Mouse (Mus musculus) kidney, embryonic 14.5 days (tissue): ENCODE measurements around the gene Ywhag. TPM values are rescaled to one million over a fixed set of nuclear protein-coding genes. Genes with fewer than 3 reads are reported as not detected.
A peak's percentile ranks its signal among the peaks of the same experiment; 100 is the strongest.

Experiments used
- ATAC-seq: fragments of 200-750 bp; cut with Nextera tagmentation; 2 replicates; pipeline ENCODE4 v1.8.0; 2017; ENCODE audit warnings: moderate number of reproducible peaks, mild to moderate bottlenecking, moderate TSS enrichment, moderate library complexity; ENCODE audit not compliant: low FRiP score, low TSS enrichment
- H3K27ac ChIP-seq: fragments of 300-500 bp; sonication (generic); 2 replicates; pipeline ENCODE4 v1.5.1; 2014; ENCODE audit warnings: low read depth, mild to moderate bottlenecking, low read length, moderate library complexity, mixed read lengths
- H3K27me3 ChIP-seq: fragments of 300-500 bp; sonication (generic); 2 replicates; pipeline ENCODE4 v1.6.1; 2014; ENCODE audit warnings: mild to moderate bottlenecking, low read length; ENCODE audit not compliant: control insufficient read depth, insufficient read depth
- H3K36me3 ChIP-seq: fragments of 300-500 bp; sonication (generic); 2 replicates; pipeline ENCODE4 v1.6.1; 2014; ENCODE audit warnings: low read length, mixed read lengths; ENCODE audit not compliant: control insufficient read depth, insufficient read depth
- H3K4me1 ChIP-seq: fragments of 300-500 bp; sonication (generic); 2 replicates; pipeline ENCODE4 v1.6.1; 2014; ENCODE audit warnings: low read length, mixed read lengths; ENCODE audit not compliant: control insufficient read depth, insufficient read depth
- H3K4me2 ChIP-seq: fragments of 300-500 bp; sonication (generic); replicated peaks from 2 replicates; pipeline ENCODE4 v1.6.1; 2014; ENCODE audit warnings: low read depth, mild to moderate bottlenecking, low read length
- H3K4me3 ChIP-seq: fragments of 300-500 bp; sonication (generic); 2 replicates; pipeline ENCODE4 v1.5.1; 2014; ENCODE audit warnings: mild to moderate bottlenecking, low read length
- H3K9ac ChIP-seq: fragments of 300-500 bp; sonication (generic); 2 replicates; pipeline ENCODE4 v1.6.1; 2014; ENCODE audit warnings: low read depth, mild to moderate bottlenecking, low read length, moderate library complexity
- H3K9me3 ChIP-seq: fragments of 300-500 bp; sonication (generic); 2 replicates; pipeline ENCODE4 v1.6.1; 2016; ENCODE audit warnings: low read length; ENCODE audit not compliant: control insufficient read depth
- WGBS: fragments of 180-500 bp; shearing (Covaris S2); extraction: QIAGEN DNeasy Blood & Tissue Kit; methylation state at CpG from one replicate; pipeline ENCODE4 v1.1.7; 2014; 5-methylcytosine and 5-hydroxymethylcytosine counted together
- polyA plus RNA-seq: library from polyadenylated mRNA; unstranded; fragments of >200 nt; fragmentation: Nextera tagmentation; extraction: Ambion mirVana; gene quantifications from 2 replicates; pipeline ENCODE4 v1.2.1, GENCODE M21; 2014

The Ywhag gene
- polyA plus RNA-seq, 1 experiment from 2014 or later, result 90.2 TPM

DNA sequence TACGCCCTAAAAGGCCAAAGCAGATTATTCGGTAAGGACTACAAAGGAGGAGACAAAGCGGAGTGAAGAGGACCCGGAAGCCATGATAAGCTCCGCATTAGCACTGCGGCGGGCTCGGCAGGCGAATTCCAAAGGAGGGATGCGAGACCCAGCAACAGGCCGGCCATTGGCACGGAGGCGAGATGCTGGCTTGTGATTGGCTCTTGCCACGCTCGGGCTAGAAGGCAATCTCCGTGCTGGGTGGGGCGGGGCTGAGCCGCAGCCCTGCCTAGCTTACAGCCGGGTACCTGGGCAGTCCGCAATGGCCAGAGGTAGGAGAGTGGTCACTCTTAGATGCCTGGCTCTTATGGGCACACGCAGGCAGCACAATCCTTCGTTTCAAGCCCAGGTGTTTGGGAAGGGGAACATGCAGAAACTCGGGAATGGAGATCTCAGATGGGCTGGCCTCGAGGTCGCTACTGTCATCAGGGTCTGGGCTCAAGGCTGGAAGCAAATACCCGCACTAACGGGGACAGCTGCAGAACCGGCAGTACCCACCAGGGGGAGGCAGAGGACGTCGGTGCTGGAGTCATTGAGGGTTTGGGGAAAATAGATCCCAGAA, 30.8 kb downstream of the Ywhag start:
- Histone ChIP-seq H3K4me3 (peak overlapping the region; percentile 41), H3K9ac (peak overlapping the region; percentile 53), H3K9me3 (no peaks in the 10 kb centered on the region), H3K27me3 (no peaks in the 10 kb centered on the region), H3K27ac (peak overlapping the region; percentile 5; the same call in 1 of the 2 replicates), H3K4me1 (no peaks in the 10 kb centered on the region), H3K4me2 (peak overlapping the region; percentile 72), H3K36me3 (peaks cover 26% of the 10 kb centered on the region)
- under 1% methylated on average over 30 of the region's 30 CpGs for WGBS
- peak; percentile 98 for ATAC-seq

GRCm38 (mm10) chr5:135903058-135903457, 31.4 kb downstream of the Ywhag start:
- Histone ChIP-seq H3K4me2 (peak overlapping the region; percentile 72), H3K4me1 (no peaks in the 10 kb centered on the region), H3K27ac (peak overlapping the region; percentile 5; the same call in 1 of the 2 replicates), H3K9me3 (no peaks in the 10 kb centered on the region), H3K36me3 (peaks cover 21% of the 10 kb centered on the region), H3K9ac (peak overlapping the region; percentile 53), H3K4me3 (peak overlapping the region; percentile 41), H3K27me3 (no peaks in the 10 kb centered on the region)
- ATAC-seq, result peak; percentile 34; the same call in 1 of the 2 replicates
- 27% methylated on average over 7 of the region's 7 CpGs for whole genome bisulfite sequencing

- H3K27me3 ChIP-seq, result no peaks in the 10 kb centered on the region
- WGBS, result 71% methylated on average over 6 of the region's 6 CpGs
- no peak overlapping the region for H3K4me2 ChIP-seq
- no peak overlapping the region for H3K9ac ChIP-seq
- H3K27ac ChIP-seq, result no peak overlapping the region
- no peaks in the 10 kb centered on the region for H3K4me1 ChIP-seq
- ATAC-seq, result no peak
- no peak overlapping the region for H3K4me3 ChIP-seq
- no peaks in the 10 kb centered on the region for H3K9me3 ChIP-seq
- peaks cover 7% of the 10 kb centered on the region for H3K36me3 ChIP-seq
Measured at GRCm38 (mm10) chr5:135901354-135902095, 32.9 kb downstream of the Ywhag start.

DNA sequence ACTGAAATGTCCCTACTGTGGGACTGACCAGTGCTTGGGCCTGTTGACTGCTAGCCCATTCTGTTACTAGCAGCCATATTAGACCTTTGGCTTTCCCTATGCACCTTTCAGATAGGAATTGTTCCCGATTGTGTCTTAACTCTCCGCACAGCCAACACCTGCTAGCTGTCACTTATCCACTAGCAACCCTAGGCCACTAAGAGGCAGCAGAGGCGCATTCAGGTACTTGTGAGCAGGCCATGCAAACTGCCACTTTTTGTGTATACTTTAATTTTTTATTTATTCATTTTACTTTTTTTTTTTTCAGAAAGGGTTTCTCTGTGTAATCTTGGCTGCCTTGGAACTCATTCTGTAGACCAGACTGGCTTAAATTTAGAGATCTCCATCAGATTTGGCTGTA, 33.7 kb downstream of the Ywhag start:
- Histone ChIP-seq H3K9me3 (no peaks in the 10 kb centered on the region), H3K9ac (no peak overlapping the region), H3K4me2 (no peak overlapping the region), H3K4me1 (no peaks in the 10 kb centered on the region), H3K4me3 (no peak overlapping the region), H3K36me3 (0 out of 2 replicates have a peak, but pooled peaks cover 3% of the 10 kb centered on the region), H3K27ac (no peak overlapping the region), H3K27me3 (no peaks in the 10 kb centered on the region)
- WGBS, result 76% methylated on average over 3 of the region's 3 CpGs
- ATAC-seq, result no peak

DNA sequence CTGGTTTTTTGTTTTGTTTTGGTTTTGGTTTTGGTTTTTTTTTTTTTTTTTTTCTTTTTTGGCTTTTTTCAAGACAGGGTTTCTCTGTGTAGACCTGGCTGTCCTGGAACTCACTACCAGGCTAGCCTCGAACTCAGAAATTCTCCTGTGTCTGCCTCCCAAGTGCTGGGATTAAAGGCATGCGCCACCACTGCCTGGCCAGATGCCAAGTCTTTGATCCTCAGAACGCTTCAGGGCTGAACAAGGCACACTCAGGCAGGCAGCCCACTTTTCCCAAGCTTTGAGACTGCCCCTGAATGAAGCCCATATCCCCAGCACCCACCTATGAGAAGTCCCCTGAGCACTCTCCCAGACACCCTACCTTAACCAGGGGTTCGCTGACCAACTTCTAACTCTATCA, 34.6 kb downstream of the Ywhag start:
- WGBS, result 53% methylated on average over 4 of the region's 4 CpGs
- Histone ChIP-seq H3K4me1 (no peaks in the 10 kb centered on the region), H3K27ac (no peak overlapping the region), H3K9me3 (no peaks in the 10 kb centered on the region), H3K9ac (no peak overlapping the region), H3K4me2 (no peak overlapping the region), H3K4me3 (no peak overlapping the region), H3K27me3 (no peaks in the 10 kb centered on the region), H3K36me3 (0 out of 2 replicates have a peak, but pooled peaks cover 3% of the 10 kb centered on the region)
- ATAC-seq, result no peak

- H3K9ac ChIP-seq, result no peak overlapping the region
- ATAC-seq, result no peak
- no peaks in the 10 kb centered on the region for H3K4me1 ChIP-seq
- H3K4me3 ChIP-seq, result no peak overlapping the region
- 78% methylated on average over 4 of the region's 4 CpGs for WGBS
- H3K27me3 ChIP-seq, result no peaks in the 10 kb centered on the region
- no peaks in the 10 kb centered on the region for H3K36me3 ChIP-seq
- H3K9me3 ChIP-seq, result no peaks in the 10 kb centered on the region
- H3K4me2 ChIP-seq, result no peak overlapping the region
- H3K27ac ChIP-seq, result no peak overlapping the region
Measured at GRCm38 (mm10) chr5:135898995-135899394, 35.4 kb downstream of the Ywhag start.

GRCm38 (mm10) chr5:135898028-135898427, 36.4 kb downstream of the Ywhag start:
- Histone ChIP-seq H3K4me2 (no peak overlapping the region), H3K27me3 (no peaks in the 10 kb centered on the region), H3K4me3 (no peak overlapping the region), H3K9ac (no peak overlapping the region), H3K9me3 (no peaks in the 10 kb centered on the region), H3K36me3 (no peaks in the 10 kb centered on the region), H3K27ac (no peak overlapping the region), H3K4me1 (no peaks in the 10 kb centered on the region)
- ATAC-seq, result no peak
- WGBS, result 24% methylated on average over 3 of the region's 3 CpGs

DNA sequence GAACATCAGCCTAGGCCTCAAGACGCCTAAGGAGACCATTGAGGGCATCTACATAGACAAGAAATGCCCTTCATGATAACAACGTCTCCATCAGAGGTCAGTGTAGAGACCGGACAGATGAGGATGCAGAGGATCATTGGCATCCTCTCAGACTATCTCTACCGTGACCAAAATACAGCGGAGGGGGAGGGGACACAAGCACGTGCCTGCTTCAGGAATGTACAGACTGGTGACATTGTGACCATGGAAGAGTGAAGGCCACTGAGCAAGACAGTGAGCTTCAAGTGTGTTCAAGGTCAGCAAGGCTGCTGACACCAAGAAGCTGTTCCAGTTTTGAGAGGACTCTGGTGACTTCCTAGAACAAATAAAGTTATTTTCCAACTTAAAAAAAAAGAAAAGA, 39.5 kb downstream of the Ywhag start:
- Histone ChIP-seq H3K27ac (no peak overlapping the region), H3K9me3 (no peaks in the 10 kb centered on the region), H3K36me3 (no peaks in the 10 kb centered on the region), H3K4me1 (no peaks in the 10 kb centered on the region), H3K9ac (no peak overlapping the region), H3K4me2 (no peak overlapping the region), H3K27me3 (peaks cover 5% of the 10 kb centered on the region; the same call in 1 of the 2 replicates), H3K4me3 (no peak overlapping the region)
- WGBS, result 79% methylated on average over 6 of the region's 6 CpGs
- no peak for ATAC-seq
